Mouse (Mus musculus) lung, embryonic 16.5 days (tissue): ENCODE measurements around the gene Serpini2. TPM values are rescaled to one million over a fixed set of nuclear protein-coding genes. Genes with fewer than 3 reads are reported as not detected.

Source experiments
- ATAC-seq: fragments of 200-750 bp; cut with Nextera tagmentation; 2 replicates; pipeline ENCODE4 v1.8.0; 2017; ENCODE audit warnings: low read depth, mild to moderate bottlenecking, moderate library complexity
- H3K27ac ChIP-seq: fragments of 300-500 bp; sonication (generic); 2 replicates; pipeline ENCODE4 v1.5.1; 2014; ENCODE audit warnings: mild to moderate bottlenecking, control low read depth, low read length
- H3K27me3 ChIP-seq: fragments of 300-500 bp; sonication (generic); 2 replicates; pipeline ENCODE4 v1.6.1; 2014; ENCODE audit warnings: low read depth, low read length, mixed read lengths; ENCODE audit not compliant: control insufficient read depth, insufficient read depth
- H3K36me3 ChIP-seq: fragments of 300-500 bp; sonication (generic); 2 replicates; pipeline ENCODE4 v1.6.1; 2014; ENCODE audit warnings: low read length; ENCODE audit not compliant: control insufficient read depth, insufficient read depth
- H3K4me1 ChIP-seq: fragments of 300-500 bp; sonication (generic); replicated peaks from 2 replicates; pipeline ENCODE4 v1.6.1; 2014; ENCODE audit warnings: low read length, mixed read lengths; ENCODE audit not compliant: control insufficient read depth, insufficient read depth
- H3K4me2 ChIP-seq: fragments of 300-500 bp; sonication (generic); 2 replicates; pipeline ENCODE4 v1.6.1; 2014; ENCODE audit warnings: low read depth, low read length, control low read depth
- H3K4me3 ChIP-seq: fragments of 300-500 bp; sonication (generic); 2 replicates; pipeline ENCODE4 v1.5.1; 2014; ENCODE audit warnings: mild to moderate bottlenecking, low read length, control low read depth
- H3K9ac ChIP-seq: fragments of 300-500 bp; sonication (generic); 2 replicates; pipeline ENCODE4 v1.6.1; 2014; ENCODE audit warnings: low read length, control low read depth
- H3K9me3 ChIP-seq: fragments of 300-500 bp; sonication (generic); 2 replicates; pipeline ENCODE4 v1.6.1; 2016; ENCODE audit warnings: low read length; ENCODE audit not compliant: control insufficient read depth
- WGBS: fragments of 180-500 bp; shearing (Covaris S2); extraction: QIAGEN DNeasy Blood & Tissue Kit; methylation state at CpG from one replicate; pipeline ENCODE4 v1.1.7; 2014; 5-methylcytosine and 5-hydroxymethylcytosine counted together
- polyA plus RNA-seq: library from polyadenylated mRNA; unstranded; fragments of >200 nt; fragmentation: Nextera tagmentation; extraction: Ambion mirVana; gene quantifications from 2 replicates; pipeline ENCODE4 v1.2.1, GENCODE M21; 2015

The Serpini2 gene
- polyA plus RNA-seq, 1 experiment from 2014 or later, result not detected

DNA sequence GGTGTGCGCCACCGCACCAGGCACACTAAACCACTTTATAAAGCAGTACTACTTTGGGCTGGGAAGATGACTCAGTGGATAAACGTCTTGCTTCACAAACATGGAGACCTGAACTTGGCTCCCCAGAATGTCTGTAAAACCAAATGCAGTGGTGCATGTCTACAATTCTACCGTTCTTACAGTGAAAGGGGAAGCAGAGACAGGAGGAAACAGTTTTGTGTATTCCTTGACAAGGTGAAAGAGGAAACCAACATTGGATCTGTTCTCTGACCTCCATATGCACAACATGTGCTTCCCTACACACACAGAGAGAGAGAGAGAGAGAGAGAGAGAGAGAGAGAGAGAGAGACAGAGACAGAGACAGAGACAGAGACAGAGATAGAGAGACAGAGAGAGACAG is 7.6 kb upstream of the Serpini2 start:
- no peak overlapping the region for H3K4me3 ChIP-seq
- H3K4me1 ChIP-seq, result no peaks in the 10 kb centered on the region
- no peaks in the 10 kb centered on the region for H3K27me3 ChIP-seq
- no peak overlapping the region for H3K27ac ChIP-seq
- H3K9ac ChIP-seq, result no peak overlapping the region
- WGBS, result 74% methylated on average over 4 of the region's 4 CpGs
- no peak for ATAC-seq
- no peaks in the 10 kb centered on the region for H3K9me3 ChIP-seq
- no peaks in the 10 kb centered on the region for H3K36me3 ChIP-seq
- H3K4me2 ChIP-seq, result no peak overlapping the region

DNA sequence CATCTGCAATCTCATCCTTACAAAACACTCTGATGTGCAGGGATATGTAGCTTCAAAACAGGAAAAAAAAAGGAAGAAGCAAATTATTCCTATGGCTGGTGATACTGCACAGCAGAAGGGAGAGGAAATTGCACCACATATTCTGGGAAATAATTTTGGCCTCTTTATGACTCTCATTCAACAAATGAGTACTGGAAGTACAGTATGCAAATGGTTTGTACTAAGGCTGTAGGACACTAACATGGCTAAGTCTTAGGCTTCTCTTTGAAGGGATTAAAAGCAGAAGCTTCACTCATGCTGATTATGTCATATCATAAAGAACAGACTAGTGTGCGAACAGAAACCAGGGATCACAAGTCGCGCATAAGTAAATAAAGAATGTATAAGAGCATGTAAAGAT is 6.6 kb upstream of the Serpini2 start:
- Histone ChIP-seq H3K27me3 (no peaks in the 10 kb centered on the region), H3K4me1 (no peaks in the 10 kb centered on the region), H3K4me3 (no peak overlapping the region), H3K9me3 (no peaks in the 10 kb centered on the region), H3K36me3 (no peaks in the 10 kb centered on the region), H3K4me2 (no peak overlapping the region), H3K9ac (no peak overlapping the region), H3K27ac (no peak overlapping the region)
- 77% methylated on average over 3 of the region's 3 CpGs for WGBS
- ATAC-seq, result no peak

DNA sequence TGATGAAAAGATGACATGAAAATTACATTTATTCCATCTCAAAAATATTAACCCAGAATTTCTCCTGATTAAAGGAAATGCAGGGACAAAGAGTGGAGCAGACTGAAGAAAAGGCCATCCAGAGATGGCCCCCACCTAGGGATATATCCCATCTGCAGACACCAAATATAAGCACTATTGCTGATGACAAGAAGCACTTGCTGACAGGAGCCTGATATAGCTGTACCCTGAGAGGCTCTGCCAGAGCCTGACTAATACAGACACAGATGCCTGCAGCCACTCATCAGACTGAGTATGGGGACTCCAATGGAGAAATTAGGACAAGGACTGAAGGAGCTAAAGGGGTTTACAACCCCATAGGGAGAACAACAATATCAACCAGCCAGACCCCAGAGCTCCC is 5.2 kb upstream of the Serpini2 start:
- no peak overlapping the region for H3K4me2 ChIP-seq
- H3K27me3 ChIP-seq, result no peaks in the 10 kb centered on the region
- no peak for ATAC-seq
- no peak overlapping the region for H3K4me3 ChIP-seq
- H3K9ac ChIP-seq, result no peak overlapping the region
- no peaks in the 10 kb centered on the region for H3K4me1 ChIP-seq
- no peak overlapping the region for H3K27ac ChIP-seq
- H3K9me3 ChIP-seq, result no peaks in the 10 kb centered on the region
- H3K36me3 ChIP-seq, result no peaks in the 10 kb centered on the region

DNA sequence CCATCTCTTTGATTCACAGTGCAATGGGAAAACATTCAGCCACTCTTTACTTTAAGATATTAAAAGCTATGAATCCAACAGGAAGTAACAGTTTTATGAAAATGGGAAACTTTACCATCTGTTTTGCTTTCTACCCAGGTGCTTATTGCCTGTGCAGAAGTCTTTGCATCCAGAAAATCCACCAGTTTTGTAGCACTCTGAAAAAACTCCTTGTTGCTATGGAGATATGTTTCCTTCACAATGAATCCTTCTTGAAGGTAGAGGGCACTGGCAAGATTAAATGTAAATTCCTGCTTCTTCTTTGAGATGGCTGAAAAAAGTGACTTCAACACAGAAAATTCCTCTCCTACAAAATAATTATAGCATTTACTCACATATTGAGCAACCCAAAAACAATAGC is 10.5 kb downstream of the Serpini2 start:
- ATAC-seq, result no peak

DNA sequence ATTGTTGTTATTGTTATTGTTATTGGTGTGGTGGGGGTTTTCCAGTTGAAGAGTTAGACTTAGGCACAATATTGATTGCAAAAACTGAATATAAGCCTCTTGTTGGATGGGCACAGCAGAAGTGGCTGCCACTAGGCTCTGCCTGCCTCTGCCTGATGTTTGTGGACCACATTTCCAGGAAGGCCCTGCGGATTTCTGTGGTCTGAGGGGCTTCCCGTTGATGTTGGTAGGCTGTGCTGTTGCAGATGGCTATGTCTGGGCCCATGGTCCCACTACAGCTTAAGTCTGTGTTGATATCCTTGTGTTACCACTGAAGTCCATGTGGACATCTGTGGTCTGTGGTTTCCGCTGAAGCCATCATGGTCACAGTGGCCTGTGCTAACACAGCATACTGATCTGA is 50.2 kb downstream of the Serpini2 start:
- no peak overlapping the region for H3K4me2 ChIP-seq
- no peak for ATAC-seq
- 57% methylated on average over 3 of the region's 3 CpGs for WGBS

More for the DNA sequence above, 10.5 kb downstream of the Serpini2 start:
- no peak overlapping the region for H3K4me2 ChIP-seq
- no peaks in the 10 kb centered on the region for H3K9me3 ChIP-seq
- no peaks in the 10 kb centered on the region for H3K4me1 ChIP-seq
- no peak overlapping the region for H3K27ac ChIP-seq
- no peak overlapping the region for H3K9ac ChIP-seq
- no peak overlapping the region for H3K4me3 ChIP-seq
- no peaks in the 10 kb centered on the region for H3K27me3 ChIP-seq
- H3K36me3 ChIP-seq, result no peaks in the 10 kb centered on the region

DNA sequence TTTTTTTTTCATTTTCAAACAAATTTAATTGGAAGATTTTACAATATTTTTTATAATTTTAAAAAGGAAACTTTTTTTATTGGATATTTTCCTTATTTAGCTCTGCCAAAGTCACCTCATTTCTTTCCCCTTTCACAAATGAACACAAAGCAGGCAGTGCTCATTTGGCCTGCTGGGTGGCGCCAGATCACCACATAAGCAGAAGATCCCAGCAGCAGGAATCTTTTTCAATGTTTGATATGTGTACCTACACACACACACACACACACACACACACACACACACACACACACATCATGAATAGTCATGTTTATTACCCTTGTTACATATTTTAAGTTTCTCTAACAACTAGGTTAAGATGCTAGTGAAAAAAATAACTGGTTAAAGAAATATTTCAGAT is 50.7 kb downstream of the Serpini2 start:
- no peak overlapping the region for H3K9ac ChIP-seq
- no peak overlapping the region for H3K4me3 ChIP-seq
- no peaks in the 10 kb centered on the region for H3K4me1 ChIP-seq
- H3K4me2 ChIP-seq, result no peak overlapping the region
- 4% methylated on average over 1 of the region's 1 CpGs for WGBS
- no peaks in the 10 kb centered on the region for H3K27me3 ChIP-seq
- no peaks in the 10 kb centered on the region for H3K36me3 ChIP-seq
- no peak overlapping the region for H3K27ac ChIP-seq
- no peaks in the 10 kb centered on the region for H3K9me3 ChIP-seq
- ATAC-seq, result no peak

More for the DNA sequence above, 50.2 kb downstream of the Serpini2 start:
- no peaks in the 10 kb centered on the region for H3K27me3 ChIP-seq
- no peak overlapping the region for H3K27ac ChIP-seq
- H3K4me3 ChIP-seq, result no peak overlapping the region
- no peaks in the 10 kb centered on the region for H3K36me3 ChIP-seq
- H3K4me1 ChIP-seq, result no peaks in the 10 kb centered on the region
- H3K9me3 ChIP-seq, result no peaks in the 10 kb centered on the region
- no peak overlapping the region for H3K9ac ChIP-seq

DNA sequence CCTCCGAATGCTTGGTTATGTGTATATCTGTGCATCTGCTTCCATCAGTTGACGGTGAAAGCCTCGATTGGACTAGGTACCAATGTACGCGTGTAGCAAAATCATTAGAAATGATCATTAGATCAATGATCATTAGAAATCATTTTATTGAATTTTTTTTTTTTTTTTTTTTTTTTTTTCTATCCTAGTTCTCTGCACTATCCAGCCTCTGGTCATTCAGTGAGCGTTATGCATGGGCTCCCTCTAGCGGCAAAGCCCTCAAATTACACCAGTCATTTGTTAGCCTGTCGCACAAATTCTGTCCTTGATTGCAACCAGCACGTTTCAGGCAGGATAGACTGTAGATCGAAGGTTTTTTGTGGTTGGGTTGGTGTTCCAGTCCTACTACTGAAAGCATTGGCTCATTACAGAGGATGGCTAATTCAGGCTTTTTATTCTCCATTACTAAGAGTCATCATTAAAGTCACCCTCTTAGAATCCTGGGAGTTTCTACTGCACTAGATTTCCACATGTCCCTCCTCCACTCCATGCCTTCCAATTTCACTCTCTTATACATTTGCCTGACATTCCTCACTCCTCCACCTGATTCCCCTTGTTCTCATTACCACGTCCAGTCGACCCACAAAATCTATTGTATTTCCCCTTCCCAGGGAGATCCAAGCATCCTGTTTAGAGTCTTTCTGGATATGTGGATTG is 66.9 kb downstream of the Serpini2 start:
- ATAC-seq, result no peak
- H3K9ac ChIP-seq, result no peak overlapping the region
- 34% methylated on average over 12 of the region's 12 CpGs for WGBS

More for the DNA sequence above, 66.9 kb downstream of the Serpini2 start:
- Histone ChIP-seq H3K4me2 (no peak overlapping the region), H3K36me3 (no peaks in the 10 kb centered on the region), H3K9me3 (no peaks in the 10 kb centered on the region), H3K27me3 (no peaks in the 10 kb centered on the region), H3K4me3 (no peak overlapping the region), H3K27ac (no peak overlapping the region), H3K4me1 (no peaks in the 10 kb centered on the region)

Other genes starting within 250 kb of the Serpini2 start
- gene Zbbx, start 105.0 kb downstream of the Serpini2 start, polyA plus RNA-seq, result 1.7 and 1.8 TPM in 2 replicates
- not detected in 2 replicates for gene Wdr49, start 212.1 kb upstream of the Serpini2 start, polyA plus RNA-seq